Mouse (Mus musculus) erythroblast, adult 5-6 weeks (primary cell): ENCODE data around the gene Gpr162. TPM values are rescaled to one million over a fixed set of nuclear protein-coding genes. Genes with fewer than 3 reads are reported as not detected.

ENCODE experiments used
- ATAC-seq: replicated peaks from 2 replicates; pipeline ENCODE4 v1.8.0; 2016; ENCODE audit warnings: moderate number of reproducible peaks, mild to moderate bottlenecking, moderate TSS enrichment, inconsistent platforms; ENCODE audit not compliant: poor library complexity, low FRiP score, severe bottlenecking
- total RNA-seq, 2 experiments: library from RNA; stranded (forward) in 1 of 2; stranded (reverse) in 1 of 2; fragments of 150-400 nt in 1 of 2; fragments of 200-764, 138-1000 nt in 1 of 2; gene quantifications; 2 replicates each; pipeline versions ENCODE4 v1.2.3 to v1.2.4; 2015 to 2017; ENCODE audit warnings: low replicate concordance in 2 of 2

The Gpr162 gene
- total RNA-seq, 2 experiments from 2014 or later, result not detected

- no peak for ATAC-seq
These were observed 21.1 kb upstream of the Gpr162 start for GRCm38 (mm10) chr6:124884714-124885500.

GRCm38 (mm10) chr6:124883351-124883750 is 19.6 kb upstream of the Gpr162 start:
- no peak for ATAC-seq

GRCm38 (mm10) chr6:124881821-124882220 is 18.0 kb upstream of the Gpr162 start:
- no peak for ATAC-seq

GRCm38 (mm10) chr6:124879390-124879789 is 15.6 kb upstream of the Gpr162 start:
- ATAC-seq, result no peak

DNA sequence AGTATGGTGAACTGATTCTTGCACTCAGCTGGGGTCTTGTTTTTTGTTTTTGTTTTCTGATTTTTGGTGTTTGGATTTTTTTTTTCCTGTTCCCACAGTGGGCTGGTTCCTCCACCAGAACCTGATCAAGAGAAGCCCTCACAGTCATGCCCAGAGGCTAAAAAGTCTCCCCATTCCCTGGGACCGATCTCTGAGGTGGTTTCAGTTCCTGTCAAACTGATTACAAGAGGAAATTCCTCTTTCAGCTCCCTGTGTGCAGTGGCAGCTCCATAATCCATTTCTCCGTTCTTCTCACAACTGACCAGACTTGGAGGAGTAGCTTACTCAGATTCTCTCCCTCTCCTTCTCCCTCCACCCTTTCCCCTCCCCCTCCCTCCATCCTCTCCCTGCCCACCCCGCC is 10.6 kb upstream of the Gpr162 start:
- no peak for ATAC-seq

- no peak for ATAC-seq
These were observed 2.8 kb upstream of the Gpr162 start for GRCm38 (mm10) chr6:124866560-124866959.

DNA sequence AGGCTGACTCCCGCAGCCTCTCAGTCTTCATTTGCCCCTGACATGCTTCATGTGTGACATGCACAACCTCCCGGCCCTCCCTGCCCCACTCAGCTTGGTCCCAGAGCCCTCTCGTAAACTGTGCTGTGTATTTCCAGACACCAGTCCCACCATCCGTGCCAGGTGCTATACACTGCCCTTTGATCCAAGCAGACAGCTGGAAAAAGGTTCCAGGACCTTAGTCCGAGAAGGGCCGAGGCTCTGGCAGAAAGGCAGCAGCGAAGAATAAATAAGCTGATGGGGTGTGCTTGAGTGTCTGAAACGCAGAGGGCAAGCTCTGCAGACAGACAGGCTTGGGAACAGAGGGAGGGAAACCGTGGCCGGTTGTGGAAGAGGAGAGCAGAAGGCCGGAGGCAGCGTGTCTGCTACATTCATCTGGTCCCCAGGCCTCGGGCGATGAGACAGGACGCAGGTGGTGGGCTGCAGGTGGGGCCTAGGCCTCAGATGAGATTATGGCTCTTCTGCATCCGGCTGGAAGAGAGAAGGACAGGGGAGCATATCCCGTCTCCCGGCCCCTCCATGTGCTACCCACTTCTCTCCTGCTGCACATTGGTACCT is 2.1 kb upstream of the Gpr162 start:
- ATAC-seq, result no peak

- ATAC-seq, result no peak
These were observed 592 bp downstream of the Gpr162 start for GRCm38 (mm10) chr6:124863125-124863657.

- no peak for ATAC-seq
These were observed 1.2 kb downstream of the Gpr162 start for GRCm38 (mm10) chr6:124862406-124863124.

DNA sequence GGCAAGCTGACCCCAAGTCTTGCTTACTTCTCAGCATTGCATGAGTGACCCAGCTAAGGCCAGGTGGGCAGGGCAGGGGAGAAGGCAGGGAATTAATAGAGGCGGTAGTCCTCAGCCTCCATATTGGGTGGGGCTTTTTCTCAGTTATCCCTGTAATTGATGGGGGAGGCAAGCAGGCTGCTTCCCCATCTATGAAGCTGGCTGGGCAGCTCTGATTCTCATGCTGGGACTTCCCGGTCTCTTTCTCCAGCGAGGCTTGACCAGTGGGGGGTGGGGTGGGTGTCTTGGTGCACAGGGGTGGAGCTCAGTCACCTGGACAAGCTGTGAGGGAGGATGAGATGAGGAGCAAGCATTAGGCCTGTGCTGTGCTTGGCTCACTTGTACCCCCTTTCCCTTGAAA is 2.0 kb downstream of the Gpr162 start:
- ATAC-seq, result no peak

- no peak for ATAC-seq
These were observed 2.5 kb downstream of the Gpr162 start for GRCm38 (mm10) chr6:124861266-124861665.

GRCm38 (mm10) chr6:124860511-124860910 is 3.3 kb downstream of the Gpr162 start:
- no peak for ATAC-seq

GRCm38 (mm10) chr6:124859725-124860124 is 4.1 kb downstream of the Gpr162 start:
- ATAC-seq, result peak; percentile 67; the same call in 1 of the 2 replicates

GRCm38 (mm10) chr6:124858561-124859318 is 5.0 kb downstream of the Gpr162 start:
- no peak for ATAC-seq

- ATAC-seq, result no peak
These were observed 5.8 kb downstream of the Gpr162 start for GRCm38 (mm10) chr6:124857840-124858530.

DNA sequence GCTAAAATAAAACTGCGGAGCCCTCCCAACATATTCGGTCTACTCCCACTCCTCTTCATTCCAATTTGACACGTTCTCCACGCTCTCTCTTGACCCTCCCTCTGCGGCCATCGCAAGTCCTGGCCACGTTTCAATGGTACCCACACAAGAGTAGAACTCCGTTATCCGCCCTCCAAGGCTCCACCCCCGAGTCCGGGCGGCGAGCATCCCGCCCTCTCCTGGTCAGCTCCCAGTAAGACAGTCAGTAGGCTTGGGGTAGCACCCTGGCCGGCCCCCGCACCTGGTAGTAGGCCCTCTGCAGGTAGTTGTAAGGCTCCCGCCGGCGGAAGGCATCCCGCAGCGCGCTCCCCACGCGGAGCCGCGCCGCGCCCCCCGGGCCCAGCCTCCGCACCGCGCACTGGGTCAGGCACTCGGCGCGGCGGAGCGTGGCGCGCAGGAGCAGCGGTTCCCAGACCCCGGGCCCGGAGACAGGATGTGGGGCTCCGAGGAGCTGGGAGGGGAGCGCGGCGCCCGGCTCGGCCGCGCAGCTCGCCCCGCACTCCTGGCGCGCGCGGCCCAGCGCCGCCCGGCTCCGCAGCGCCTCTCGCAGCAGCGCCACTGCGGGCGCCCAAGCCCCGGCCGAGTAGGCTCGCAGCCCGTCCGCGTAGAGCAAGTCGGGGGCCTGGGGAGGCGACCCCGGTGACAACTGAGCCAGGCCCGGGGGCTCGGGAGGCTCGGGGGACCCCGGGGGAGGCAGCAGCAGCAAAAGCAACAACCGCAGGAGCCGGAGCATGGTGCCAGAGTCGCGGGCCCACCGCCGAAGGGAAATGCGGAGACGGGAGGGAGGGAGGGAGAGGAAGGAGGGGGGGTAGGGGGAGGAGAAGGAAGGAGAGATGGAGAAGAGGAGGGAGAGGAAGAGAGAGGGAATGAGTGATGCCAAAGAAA is 6.6 kb downstream of the Gpr162 start, which contains the start of gene P3h3:
Gene P3h3 (minus strand): TSS at position 837 of the 924 bp plus-strand sequence.
- no peak for ATAC-seq

GRCm38 (mm10) chr6:124856321-124856720 is 7.5 kb downstream of the Gpr162 start:
- no peak for ATAC-seq

DNA sequence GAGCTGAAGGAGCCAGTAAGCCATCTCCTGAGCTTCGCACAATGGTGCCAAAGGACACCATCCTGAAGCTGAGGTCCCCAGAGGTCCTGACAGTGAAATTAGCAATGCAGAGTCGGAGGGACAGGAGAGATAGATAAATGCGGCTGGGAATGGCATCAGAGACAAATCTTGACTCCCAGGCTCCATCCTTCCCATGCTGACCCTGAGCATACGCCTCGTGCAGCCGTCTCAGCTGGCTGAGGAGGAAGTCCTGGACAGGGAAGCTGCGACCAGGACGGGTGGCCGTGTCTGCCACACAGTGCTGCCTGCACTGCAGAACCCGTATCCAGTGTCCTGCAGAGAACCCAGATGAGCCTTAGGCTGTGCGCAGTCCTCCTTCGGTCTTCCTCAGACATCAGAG is 9.1 kb downstream of the Gpr162 start:
- no peak for ATAC-seq
